In the genomic region with DNA sequence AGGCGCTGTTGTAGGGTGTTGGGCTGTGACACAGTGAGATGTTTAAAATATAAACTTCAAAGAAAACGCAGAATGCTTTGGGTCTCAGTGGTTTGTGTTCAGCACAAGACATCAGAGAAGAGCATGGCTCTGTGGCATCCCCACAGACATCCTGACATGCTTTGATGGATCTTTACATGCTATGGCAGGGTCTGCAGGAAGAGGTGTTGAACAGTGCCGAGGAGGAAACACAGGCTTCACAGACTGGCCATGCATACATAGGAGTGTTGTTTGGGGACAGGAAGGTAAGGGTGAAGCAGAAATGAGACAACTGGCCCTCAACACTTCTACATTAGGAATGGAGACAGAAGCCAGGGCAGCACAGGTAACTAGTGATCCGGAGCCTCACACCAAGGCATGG, we compare ENCODE assay signal across 28 mouse cellular contexts. TPM values are rescaled to one million over a fixed set of nuclear protein-coding genes. Genes with fewer than 3 reads are reported as not detected.
A peak's percentile ranks its signal among the peaks of the same experiment; 100 is the strongest.
DNase-seq lines count a peak whose midpoint lies in the region; ATAC-seq and TF ChIP-seq lines count a peak whose summit lies in the region.
"Had no signal": no experiment of that assay in that cellular context is flagged by ENCODE, and none has a peak within 500 bp of the region (broad histone marks: within the 10 kb centered on the region; RNA-seq: fewer than 3 reads in every experiment).

No protein-coding gene starts in this region.

- no peaks in the 10 kb centered on the region for H3K9me3 ChIP-seq in intestine, embryonic 16.5 days (ENCODE audit: control insufficient read depth, low read length)
- H3K9me3 ChIP-seq: heart, embryonic 15.5 days; intestine, embryonic 15.5 days; midbrain, embryonic 10.5 days had no signal

- intact Hi-C loops in gastrocnemius, adult 2 months (cut with DNase I), result no loop called here

- peak; percentile 30 for ATAC-seq in CD4-positive, CD25-positive, alpha-beta regulatory T cell, adult 4 months
- peak; percentile 42 for ATAC-seq in activated CD4-positive, CD25-positive, alpha-beta regulatory T cell, adult 4 months
- ATAC-seq in intestine, embryonic 16.5 days, result no peak
- ATAC-seq: intestine, embryonic 15.5 days; midbrain, embryonic 16.5 days had no signal

- no peak for TF ChIP-seq CTCF in thymus, adult 2 months (IDR thresholded peaks at IDR 0.05; ENCODE audit: borderline replicate concordance, control insufficient read depth, extremely low read depth, insufficient read depth, low read length, poor library complexity)
- TF ChIP-seq CTCF in gastrocnemius, adult 2 months (IDR thresholded peaks at IDR 0.05), result no peak

- no peaks in the 10 kb centered on the region for H3K36me3 ChIP-seq in thymus, adult 2 months (ENCODE audit: control insufficient read depth, insufficient read depth, low read length)
- H3K36me3 ChIP-seq in intestine, embryonic 16.5 days (ENCODE audit: control insufficient read depth, insufficient read depth, low read length), result no peaks in the 10 kb centered on the region
- H3K36me3 ChIP-seq: heart, embryonic 15.5 days; intestine, embryonic 15.5 days; midbrain, embryonic 10.5 days had no signal

- H3K4me2 ChIP-seq in intestine, embryonic 16.5 days (ENCODE audit: low read depth, low read length), result no peak overlapping the region
- H3K4me2 ChIP-seq: heart, embryonic 15.5 days; hindbrain, embryonic 14.5 days; intestine, embryonic 15.5 days had no signal

- no peak for TF ChIP-seq POLR2A in thymus, adult 2 months (IDR thresholded peaks at IDR 0.05; ENCODE audit: control insufficient read depth, extremely low read depth, insufficient read depth, low read length, poor library complexity)

- WGBS in thymus, adult 2 months, result 31% methylated on average over 4 of the region's 4 CpGs
- WGBS in intestine, embryonic 16.5 days, result 73% methylated on average over 4 of the region's 4 CpGs

- H3K9ac ChIP-seq in intestine, embryonic 16.5 days (ENCODE audit: low read depth, low read length), result no peak overlapping the region
- H3K9ac ChIP-seq: heart, embryonic 15.5 days; hindbrain, embryonic 14.5 days; intestine, embryonic 15.5 days had no signal

- peak; percentile 44 for DNase-seq in thymus, adult 2 months
- peak; percentile 35 for DNase-seq in thymus, postnatal 4 days
- DNase-seq in gastrocnemius, adult 2 months, result no peak
- DNase-seq in frontal cortex, postnatal 10 days (ENCODE audit: low spot score in 2 of 2), result no peak
- DNase-seq: adrenal gland, adult 2 months; cerebellum, adult 11 months; cerebellum, postnatal 10 days; heart, postnatal 36 days had no signal

- peaks cover 20% of the 10 kb centered on the region for H3K4me1 ChIP-seq in thymus, adult 2 months (replicated peaks; ENCODE audit: control insufficient read depth, insufficient read depth, low read length)
- H3K4me1 ChIP-seq in intestine, embryonic 16.5 days (ENCODE audit: control insufficient read depth, insufficient read depth, low read length), result no peaks in the 10 kb centered on the region
- H3K4me1 ChIP-seq: heart, embryonic 15.5 days; intestine, embryonic 15.5 days; midbrain, embryonic 10.5 days had no signal

- H3K27me3 ChIP-seq in thymus, adult 2 months (ENCODE audit: control insufficient read depth, insufficient read depth, low read length), result no peaks in the 10 kb centered on the region
- H3K27me3 ChIP-seq in intestine, embryonic 16.5 days (replicated peaks; ENCODE audit: control insufficient read depth, insufficient read depth, low read length), result no peaks in the 10 kb centered on the region
- H3K27me3 ChIP-seq: heart, embryonic 15.5 days; intestine, embryonic 15.5 days had no signal

- H3K27ac ChIP-seq in thymus, adult 2 months (ENCODE audit: control insufficient read depth, insufficient read depth, low read length), result peak overlapping the region; percentile 92
- H3K27ac ChIP-seq in gastrocnemius, adult 2 months, result no peak overlapping the region
- H3K27ac ChIP-seq in intestine, embryonic 16.5 days (ENCODE audit: low read length), result no peak overlapping the region
- H3K27ac ChIP-seq: heart, embryonic 15.5 days; hindbrain, embryonic 14.5 days; intestine, embryonic 15.5 days; midbrain, embryonic 10.5 days had no signal

- H3K4me3 ChIP-seq in thymus, adult 2 months (ENCODE audit: control insufficient read depth, insufficient read depth, low read length), result no peak overlapping the region
- H3K4me3 ChIP-seq in gastrocnemius, adult 2 months, result no peak overlapping the region
- no peak overlapping the region for H3K4me3 ChIP-seq in intestine, embryonic 16.5 days (ENCODE audit: low read length)
- H3K4me3 ChIP-seq: heart, embryonic 15.5 days; intestine, embryonic 15.5 days; midbrain, embryonic 10.5 days; myocyte had no signal

RNA-seq across cellular contexts. Expression of gene Gzmb, which starts 34.0 kb away (rescaled TPM):
- 10 to 100 TPM; 32.6 to 34.9 TPM for polyA plus RNA-seq in CD4-positive, CD25-positive, alpha-beta regulatory T cell, adult 4 months (2017; shearing (Covaris generic))
- 100 to 1,000 TPM; 142 to 148 TPM for polyA plus RNA-seq in activated CD4-positive, CD25-positive, alpha-beta regulatory T cell, adult 4 months (2017; shearing (Covaris generic))
- 1.2 and 2.2 TPM in 2 replicates for polyA plus RNA-seq in thymus, adult 2 months (2012; rRNA removed)
- not detected for total RNA-seq in gastrocnemius, adult 2 months (2021)
- polyA plus RNA-seq in intestine, embryonic 16.5 days (2015; fragmentation: Nextera tagmentation; extraction: Ambion mirVana), result 0.86 and 1.3 TPM in 2 replicates
- total RNA-seq: ES-E14; gastrocnemius, adult 18-20 months; gastrocnemius, postnatal 4 days; heart, postnatal 36 days; layer of hippocampus, adult 18-20 months; layer of hippocampus, postnatal 14 days; left cerebral cortex, postnatal 10 days had no signal
- polyA plus RNA-seq: C2C12; embryonic facial prominence, embryonic 11.5 days; forebrain, embryonic 11.5 days; hindbrain, embryonic 14.5 days; limb, embryonic 11.5 days; midbrain, embryonic 10.5 days; midbrain, embryonic 16.5 days; myocyte; neural tube, embryonic 14.5 days had no signal

Comparison
In these comparisons a context has a peak if more than half of its experiments do, and no peak if none do; other contexts are left out.
1. DNase-seq: peak in thymus, adult 2 months (single experiment) and thymus, postnatal 4 days (single experiment); none in gastrocnemius, adult 2 months (single experiment) and frontal cortex, postnatal 10 days (0 of 2).
2. RNA of gene Gzmb, which starts 34.0 kb away (polyA plus RNA-seq): 142 to 148 TPM in activated CD4-positive, CD25-positive, alpha-beta regulatory T cell, adult 4 months and 32.6 to 34.9 TPM in CD4-positive, CD25-positive, alpha-beta regulatory T cell, adult 4 months; 1.2 to 2.2 TPM in thymus, adult 2 months and 0.86 to 1.3 TPM in intestine, embryonic 16.5 days; every median in the first group is over 10 times any median in the second.